12 mouse cellular contexts compared by ENCODE assay signal in the genomic region with DNA sequence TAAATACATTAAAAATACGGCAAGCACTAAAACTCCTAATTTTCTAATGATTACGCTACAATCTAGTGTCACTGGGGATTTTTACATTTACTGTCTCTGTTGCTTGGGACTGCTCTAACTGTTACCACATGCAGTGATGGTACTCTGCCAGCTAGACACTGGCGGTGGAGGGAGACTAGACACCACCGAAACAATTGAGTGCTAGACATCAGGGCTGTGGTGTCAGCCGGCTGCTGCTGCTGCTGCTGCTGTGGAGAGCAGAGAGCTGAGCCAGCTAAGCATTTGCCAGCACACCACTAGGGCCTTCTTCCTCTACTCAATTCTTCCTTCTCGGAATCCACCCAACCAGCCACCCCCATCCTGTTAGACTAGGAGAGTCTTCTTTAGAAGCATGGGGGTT. TPM values are rescaled to one million over a fixed set of nuclear protein-coding genes. Genes with fewer than 3 reads are reported as not detected.
DNase-seq lines count a peak whose midpoint lies in the region; ATAC-seq lines count a peak whose summit lies in the region.
"Had no signal": no experiment of that assay in that cellular context is flagged by ENCODE, and none has a peak within 500 bp of the region (broad histone marks: within the 10 kb centered on the region; RNA-seq: fewer than 3 reads in every experiment).

No protein-coding gene starts in this region.

- peak overlapping the region; percentile 55; the same call in 1 of the 2 replicates for H3K4me2 ChIP-seq in forebrain, embryonic 13.5 days
- no peak overlapping the region for H3K4me2 ChIP-seq in forebrain, embryonic 11.5 days (ENCODE audit: low read depth, low read length, severe bottlenecking)
- peak overlapping the region; percentile 51; the same call in 1 of the 2 replicates for H3K4me2 ChIP-seq in midbrain, embryonic 15.5 days

- WGBS in forebrain, embryonic 13.5 days = 64% methylated on average over 6 of the region's 6 CpGs
- WGBS in forebrain, embryonic 11.5 days = 73% methylated on average over 6 of the region's 6 CpGs
- 47% methylated on average over 6 of the region's 6 CpGs for WGBS in midbrain, embryonic 15.5 days

- DNase-seq in forebrain, embryonic 11.5 days (ENCODE audit: low spot score) = no peak
- peak; percentile 32 for DNase-seq in left cerebral cortex, postnatal 4 days
- no peak for DNase-seq in left cerebral cortex, postnatal 14 days (ENCODE audit: low spot score in 2 of 2)
- peak; percentile 71 for DNase-seq in brain, adult 2 months (ENCODE audit: low read depth, low spot score)
- no peak for DNase-seq in adipocyte (ENCODE audit: low spot score)

- H3K4me1 ChIP-seq in forebrain, embryonic 13.5 days = peaks cover 9% of the 10 kb centered on the region; the same call in 1 of the 2 replicates
- H3K4me1 ChIP-seq in forebrain, embryonic 11.5 days (replicated peaks; ENCODE audit: control insufficient read depth, insufficient read depth, low read length) = no peaks in the 10 kb centered on the region
- peaks cover 15% of the 10 kb centered on the region for H3K4me1 ChIP-seq in midbrain, embryonic 15.5 days

- no peaks in the 10 kb centered on the region for H3K9me3 ChIP-seq in forebrain, embryonic 13.5 days (replicated peaks)
- H3K9me3 ChIP-seq in forebrain, embryonic 11.5 days (ENCODE audit: control insufficient read depth, low read length) = no peaks in the 10 kb centered on the region
- no peaks in the 10 kb centered on the region for H3K9me3 ChIP-seq in midbrain, embryonic 15.5 days
- H3K9me3 ChIP-seq: limb, embryonic 15.5 days had no signal

- H3K27ac ChIP-seq in forebrain, embryonic 13.5 days = 0 out of 2 replicates have a peak overlapping the region, but pooled peaks have one; percentile 7
- H3K27ac ChIP-seq in forebrain, embryonic 11.5 days (ENCODE audit: low read depth, low read length) = no peak overlapping the region
- H3K27ac ChIP-seq in midbrain, embryonic 15.5 days = peak overlapping the region; percentile 49
- H3K27ac ChIP-seq: heart, adult 2 months; limb, embryonic 15.5 days; macrophage had no signal

- H3K27me3 ChIP-seq in forebrain, embryonic 13.5 days = no peaks in the 10 kb centered on the region
- no peaks in the 10 kb centered on the region for H3K27me3 ChIP-seq in forebrain, embryonic 11.5 days (ENCODE audit: control insufficient read depth, insufficient read depth, low read length)
- H3K27me3 ChIP-seq in midbrain, embryonic 15.5 days (replicated peaks) = no peaks in the 10 kb centered on the region

- intact Hi-C loops in left cerebral cortex, postnatal 4 days (cut with DNase I) = loop anchor here (2.0 to 5.0 kb wide), 2 partner anchors 123 to 223 kb away; a partner anchor contains a TSS
- intact Hi-C loops in left cerebral cortex, postnatal 14 days (cut with DNase I) = loop anchor here (10.0 kb wide), 1 partner anchor 345 kb away; no protein-coding TSS in a partner anchor

- peak; percentile 42; the same call in 1 of the 2 replicates for ATAC-seq in forebrain, embryonic 13.5 days
- no peak for ATAC-seq in forebrain, embryonic 11.5 days (replicated peaks; ENCODE audit: low FRiP score)
- ATAC-seq in midbrain, embryonic 15.5 days (replicated peaks) = peak; percentile 61
- ATAC-seq in erythroid progenitor cell, adult 5-6 weeks (replicated peaks; ENCODE audit: low FRiP score, poor library complexity, severe bottlenecking) = no peak

- H3K4me3 ChIP-seq in forebrain, embryonic 13.5 days = no peak overlapping the region
- H3K4me3 ChIP-seq in forebrain, embryonic 11.5 days (ENCODE audit: low read depth, low read length) = no peak overlapping the region
- H3K4me3 ChIP-seq in midbrain, embryonic 15.5 days = no peak overlapping the region
- H3K4me3 ChIP-seq: heart, adult 2 months had no signal

- H3K36me3 ChIP-seq in forebrain, embryonic 13.5 days (ENCODE audit: poor library complexity, severe bottlenecking) = no peaks in the 10 kb centered on the region
- no peaks in the 10 kb centered on the region for H3K36me3 ChIP-seq in forebrain, embryonic 11.5 days (ENCODE audit: control insufficient read depth, insufficient read depth, low read length)
- H3K36me3 ChIP-seq in midbrain, embryonic 15.5 days (replicated peaks) = no peaks in the 10 kb centered on the region
- H3K36me3 ChIP-seq: limb, embryonic 15.5 days had no signal

- no peak overlapping the region for H3K9ac ChIP-seq in forebrain, embryonic 13.5 days
- H3K9ac ChIP-seq in forebrain, embryonic 11.5 days (ENCODE audit: low read length) = no peak overlapping the region
- H3K9ac ChIP-seq in midbrain, embryonic 15.5 days = 0 out of 2 replicates have a peak overlapping the region, but pooled peaks have one; percentile 7
- H3K9ac ChIP-seq: limb, embryonic 15.5 days had no signal

RNA-seq across cellular contexts. Expression of a gene that starts 17.8 kb away (rescaled TPM):
- 35.3 and 35.8 TPM in 2 replicates for polyA plus RNA-seq in forebrain, embryonic 13.5 days (2015; fragmentation: Nextera tagmentation; extraction: Ambion mirVana)
- polyA plus RNA-seq in forebrain, embryonic 11.5 days (2014; fragmentation: Nextera tagmentation; extraction: Ambion mirVana) = 19.9 and 21.9 TPM in 2 replicates
- total RNA-seq in left cerebral cortex, postnatal 4 days (2021) = 100 to 1,000 TPM; 126 to 128 TPM
- total RNA-seq in left cerebral cortex, postnatal 14 days (2021) = 100 to 1,000 TPM; 179 to 195 TPM
- polyA plus RNA-seq in midbrain, embryonic 15.5 days (2015; fragmentation: Nextera tagmentation; extraction: Ambion mirVana) = 46.0 and 52.3 TPM in 2 replicates
- not detected in 2 replicates for total RNA-seq in erythroid progenitor cell, adult 5-6 weeks (2015; ENCODE audit: low replicate concordance)
- total RNA-seq in erythroid progenitor cell, adult 5-6 weeks (2017; ENCODE audit: low replicate concordance) = not detected in 2 replicates
- polyA plus RNA-seq: C2C12, macrophage had no signal

Comparison
In these comparisons a context has a peak if more than half of its experiments do, and no peak if none do; other contexts are left out.
1. ATAC-seq: peak in forebrain, embryonic 13.5 days (single experiment) and midbrain, embryonic 15.5 days (single experiment); none in forebrain, embryonic 11.5 days (single experiment) and erythroid progenitor cell, adult 5-6 weeks (single experiment).
2. DNase-seq: peak in left cerebral cortex, postnatal 4 days (single experiment) and brain, adult 2 months (single experiment); none in forebrain, embryonic 11.5 days (single experiment), left cerebral cortex, postnatal 14 days (0 of 2) and adipocyte (single experiment).
3. RNA of a gene that starts 17.8 kb away (total RNA-seq): 179 to 195 TPM in left cerebral cortex, postnatal 14 days and 126 to 128 TPM in left cerebral cortex, postnatal 4 days; not detected in erythroid progenitor cell, adult 5-6 weeks; every median in the first group is over 100 times any median in the second.